Mouse (Mus musculus): ENCODE measurements at regions not wholly inside any gene's neighbourhood (a gene's known extent, or its start where the extent isn't known, plus 50 kb on each side); places are given as distances from the start of the nearest gene placed in this dataset.
A peak's percentile ranks its signal among the peaks of the same experiment; 100 is the strongest.

DNA sequence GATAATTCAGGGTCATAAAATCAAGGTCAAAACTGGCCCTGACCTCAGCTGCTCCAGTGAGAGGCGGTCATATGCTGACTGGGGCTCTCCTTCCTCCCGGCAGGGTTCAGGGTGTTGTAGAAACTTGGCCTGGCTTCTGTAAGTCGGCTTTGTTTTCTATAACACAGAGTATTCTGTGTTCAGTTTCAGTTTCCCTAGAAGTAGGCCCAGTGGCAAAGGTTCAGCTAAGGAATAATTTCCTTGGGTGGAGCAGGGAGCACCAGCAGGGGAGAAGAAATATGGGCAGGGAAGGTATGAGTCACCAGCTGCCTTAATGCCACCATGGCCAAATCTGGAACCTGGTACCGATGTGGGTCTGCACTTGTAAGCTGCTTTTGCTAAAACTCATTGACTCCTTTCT is 153.5 kb downstream of the Hibadh start:
- DNase-seq, result peak; percentile 15

DNA sequence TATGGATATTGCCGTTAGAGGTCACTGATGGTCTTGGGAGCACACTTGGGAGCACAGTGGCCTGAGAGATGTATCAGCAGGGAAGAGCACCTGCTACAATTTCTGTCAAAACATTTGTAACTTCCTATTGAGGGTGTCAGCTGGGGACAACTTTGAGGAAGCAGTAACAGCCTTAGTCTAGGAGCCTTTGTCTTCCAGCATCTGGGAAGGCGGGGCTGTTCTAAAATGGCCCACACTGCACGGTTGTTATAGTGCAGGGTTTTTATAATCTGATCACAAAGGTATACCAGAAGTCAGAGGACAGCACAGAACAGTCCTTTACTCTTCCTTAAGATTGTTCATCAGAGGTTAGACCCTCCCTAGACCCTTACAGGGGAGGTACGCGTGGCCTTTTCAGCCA is 152.3 kb downstream of the Hibadh start:
- DNase-seq, result no peak

DNA sequence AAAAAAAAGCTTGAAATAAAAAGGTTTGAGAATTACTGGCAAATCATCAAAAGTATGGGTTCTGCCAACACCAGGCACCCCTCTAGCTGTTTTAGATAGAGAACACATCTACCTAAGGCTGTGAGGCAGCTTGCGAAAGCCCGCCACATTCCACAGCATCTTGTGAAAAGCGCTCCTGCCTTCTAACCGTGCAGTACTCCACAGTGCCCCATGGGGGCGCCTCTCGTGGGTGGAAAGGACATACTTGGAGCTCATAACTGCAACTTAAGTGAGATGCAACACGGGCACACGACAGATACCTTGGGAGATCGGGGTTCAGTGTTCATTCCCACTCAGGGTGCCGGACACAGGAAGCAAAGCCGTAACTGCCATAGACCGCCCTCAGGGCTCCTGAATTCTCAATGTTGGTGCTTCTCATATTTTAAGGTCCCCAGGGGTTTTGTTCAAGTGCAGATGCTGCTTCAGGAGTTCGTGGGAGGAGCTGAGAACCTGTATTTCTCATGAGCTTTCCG is 149.9 kb downstream of the Hibadh start:
- no peak for DNase-seq

DNA sequence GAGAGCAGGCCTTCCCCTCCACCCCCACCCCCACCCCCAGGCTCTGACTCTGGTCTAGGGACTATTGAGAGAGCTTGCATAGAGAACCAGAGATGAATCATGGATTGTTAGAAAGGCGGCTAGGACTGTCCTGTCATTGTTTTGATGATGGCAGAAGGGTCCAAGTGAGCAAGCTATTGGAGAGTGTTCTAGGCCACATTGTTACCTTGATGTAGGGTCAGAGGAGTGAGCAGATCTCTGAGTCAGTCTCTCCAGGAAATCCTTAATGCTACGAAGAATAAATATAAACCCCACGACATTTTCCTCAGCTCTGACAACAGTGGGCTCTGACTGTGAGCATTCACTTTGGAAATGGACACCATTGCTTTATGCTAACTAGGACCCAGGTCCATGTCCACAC is 144.9 kb downstream of the Hibadh start:
- no peak for DNase-seq

DNA sequence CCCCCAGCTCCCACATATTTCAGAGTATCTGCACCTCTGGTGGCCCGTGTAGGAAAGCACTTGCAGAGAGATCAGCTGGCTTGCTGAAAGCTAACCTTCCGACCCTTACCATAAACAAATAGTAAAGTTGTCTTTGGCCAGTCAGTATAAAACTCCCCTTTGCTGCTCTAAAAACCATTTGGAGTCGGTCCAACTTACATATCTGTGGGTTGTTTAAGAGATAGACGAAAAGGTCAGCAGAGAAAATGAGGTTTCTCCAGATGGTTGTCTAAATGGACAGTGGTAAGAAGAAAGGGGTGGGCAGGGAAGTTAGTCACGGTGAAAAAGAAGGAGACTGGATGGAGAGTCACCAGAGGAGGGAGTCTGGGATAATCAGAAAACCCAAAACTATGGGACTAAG is 144.3 kb downstream of the Hibadh start:
- no peak for DNase-seq
